Mouse (Mus musculus): Measurements from ENCODE around the gene Tshz3.
A peak's percentile ranks its signal among the peaks of the same experiment; 100 is the strongest.

The Tshz3 gene

GRCm38 (mm10) chr7:36697856-36698588 lies at the start of gene Tshz3:
TSS of gene Tshz3 (plus strand) at chr7:36698118.
- DNase-seq: peak; percentile 62

- DNase-seq: no peak
These were observed 42.0 kb upstream of the Tshz3 start for GRCm38 (mm10) chr7:36655931-36656330.

GRCm38 (mm10) chr7:36656401-36656800 lies 41.5 kb upstream of the Tshz3 start:
- no peak for DNase-seq

- DNase-seq: no peak
These were observed 39.6 kb upstream of the Tshz3 start for GRCm38 (mm10) chr7:36658331-36658730.

- no peak for DNase-seq
These were observed 38.7 kb upstream of the Tshz3 start for GRCm38 (mm10) chr7:36659265-36659664.

GRCm38 (mm10) chr7:36660654-36661053 lies 37.3 kb upstream of the Tshz3 start:
- no peak for DNase-seq

GRCm38 (mm10) chr7:36663431-36663830 lies 34.5 kb upstream of the Tshz3 start:
- DNase-seq: no peak

GRCm38 (mm10) chr7:36667767-36668166 lies 30.2 kb upstream of the Tshz3 start:
- no peak for DNase-seq

- DNase-seq: no peak
These were observed 19.9 kb upstream of the Tshz3 start for GRCm38 (mm10) chr7:36678031-36678430.

- DNase-seq: no peak
These were observed 19.4 kb upstream of the Tshz3 start for GRCm38 (mm10) chr7:36678510-36678909.

- no peak for DNase-seq
These were observed 18.8 kb upstream of the Tshz3 start for GRCm38 (mm10) chr7:36679031-36679618.

GRCm38 (mm10) chr7:36679866-36680458 lies 18.0 kb upstream of the Tshz3 start:
- no peak for DNase-seq

- DNase-seq: no peak
These were observed 10.4 kb upstream of the Tshz3 start for GRCm38 (mm10) chr7:36687508-36687907.

GRCm38 (mm10) chr7:36689049-36689793 lies 8.7 kb upstream of the Tshz3 start:
- DNase-seq: no peak

GRCm38 (mm10) chr7:36690551-36690950 lies 7.4 kb upstream of the Tshz3 start:
- DNase-seq: no peak

GRCm38 (mm10) chr7:36691617-36692016 lies 6.3 kb upstream of the Tshz3 start:
- DNase-seq: no peak

GRCm38 (mm10) chr7:36692381-36692780 lies 5.5 kb upstream of the Tshz3 start:
- no peak for DNase-seq

- no peak for DNase-seq
These were observed 4.8 kb upstream of the Tshz3 start for GRCm38 (mm10) chr7:36693081-36693480.

GRCm38 (mm10) chr7:36694642-36695191 lies 3.2 kb upstream of the Tshz3 start:
- no peak for DNase-seq

GRCm38 (mm10) chr7:36695276-36695675 lies 2.6 kb upstream of the Tshz3 start:
- DNase-seq: no peak

GRCm38 (mm10) chr7:36695791-36696241 lies 2.1 kb upstream of the Tshz3 start:
- peak; percentile 52 for DNase-seq

- DNase-seq: peak; percentile 56
These were observed 1.4 kb upstream of the Tshz3 start for GRCm38 (mm10) chr7:36696406-36697117.
